In genomic region chr2:152941776-152942175, GRCm38 (mm10) we compare ENCODE assay signal across 24 mouse cellular contexts. TPM values are rescaled to one million over a fixed set of nuclear protein-coding genes. Genes with fewer than 3 reads are reported as not detected.
"Had no signal": no experiment of that assay in that cellular context is flagged by ENCODE, and none has a peak within 500 bp of the region (broad histone marks: within the 10 kb centered on the region; RNA-seq: fewer than 3 reads in every experiment).

No protein-coding gene starts in this region.

- H3K9me3 ChIP-seq: limb, embryonic 12.5 days; limb, embryonic 15.5 days; neural tube, embryonic 12.5 days; neural tube, embryonic 15.5 days had no signal

- ATAC-seq: inflammation-experienced regulatory T-cells, adult 6 months; intestine, embryonic 16.5 days; liver, postnatal 0 days; lung, postnatal 0 days had no signal

- DNase-seq: kidney, adult 18-20 months; kidney, adult 9 months; kidney, postnatal 14 days; kidney, postnatal 4 days; left cerebral cortex, postnatal 4 days; liver, postnatal 0 days; lung, embryonic 14.5 days; midbrain, embryonic 14.5 days; right cerebral cortex, adult 18-20 months; right cerebral cortex, postnatal 14 days; right cerebral cortex, postnatal 4 days; thymus, adult 18-20 months had no signal

- H3K36me3 ChIP-seq: limb, embryonic 12.5 days; limb, embryonic 15.5 days; neural tube, embryonic 12.5 days; neural tube, embryonic 15.5 days had no signal

- H3K4me3 ChIP-seq: limb, embryonic 15.5 days; neural tube, embryonic 12.5 days had no signal

- H3K4me2 ChIP-seq: liver, embryonic 11.5 days had no signal

- H3K27ac ChIP-seq: limb, embryonic 12.5 days; limb, embryonic 15.5 days; liver, embryonic 14.5 days; macrophage; neural tube, embryonic 12.5 days; neural tube, embryonic 15.5 days; stomach, postnatal 0 days had no signal

- H3K9ac ChIP-seq: limb, embryonic 12.5 days; limb, embryonic 15.5 days; liver, embryonic 14.5 days; liver, postnatal 0 days; lung, embryonic 14.5 days; neural tube, embryonic 12.5 days; neural tube, embryonic 15.5 days had no signal

RNA-seq across cellular contexts. Expression of gene Foxs1, which starts 8.8 kb away (rescaled TPM):
- polyA plus RNA-seq: inflammation-experienced regulatory T-cells, adult 6 months; limb, embryonic 12.5 days; macrophage had no signal

RNA-seq across cellular contexts. Expression of gene Dusp15, which starts 9.7 kb away (rescaled TPM):
- polyA plus RNA-seq: inflammation-experienced regulatory T-cells, adult 6 months; liver, embryonic 11.5 days; liver, postnatal 0 days; lung, postnatal 0 days; macrophage had no signal

RNA-seq across cellular contexts. Expression of gene Ttll9, which starts 20.5 kb away (rescaled TPM):
- polyA plus RNA-seq: macrophage; stomach, postnatal 0 days had no signal

RNA-seq across cellular contexts. Expression of gene Mylk2, which starts 30.6 kb away (rescaled TPM):
- polyA plus RNA-seq: inflammation-experienced regulatory T-cells, adult 6 months; limb, embryonic 12.5 days; liver, embryonic 11.5 days; liver, embryonic 14.5 days; liver, postnatal 0 days; lung, embryonic 14.5 days; macrophage; midbrain, embryonic 14.5 days; neural tube, embryonic 12.5 days; stomach, embryonic 14.5 days had no signal
